Mouse (Mus musculus) thymus, adult 2 months (tissue): ENCODE results near the gene Ezh2.

Experiments
- CTCF ChIP-seq: fragments of 200-500 bp; IDR thresholded peaks from 2 replicates; pipeline ENCODE4 v1.5.1; 2012; ENCODE audit warnings: mild to moderate bottlenecking, control low read depth, low read length, moderate library complexity, borderline replicate concordance; ENCODE audit not compliant: control insufficient read depth, poor library complexity, insufficient read depth; ENCODE audit errors: extremely low read depth
- POLR2A ChIP-seq: fragments of 200-500 bp; IDR thresholded peaks from 2 replicates; pipeline ENCODE4 v1.6.1; 2012; ENCODE audit warnings: mild to moderate bottlenecking, low read length, control low read depth, moderate library complexity; ENCODE audit not compliant: control insufficient read depth, poor library complexity, insufficient read depth; ENCODE audit errors: extremely low read depth

DNA sequence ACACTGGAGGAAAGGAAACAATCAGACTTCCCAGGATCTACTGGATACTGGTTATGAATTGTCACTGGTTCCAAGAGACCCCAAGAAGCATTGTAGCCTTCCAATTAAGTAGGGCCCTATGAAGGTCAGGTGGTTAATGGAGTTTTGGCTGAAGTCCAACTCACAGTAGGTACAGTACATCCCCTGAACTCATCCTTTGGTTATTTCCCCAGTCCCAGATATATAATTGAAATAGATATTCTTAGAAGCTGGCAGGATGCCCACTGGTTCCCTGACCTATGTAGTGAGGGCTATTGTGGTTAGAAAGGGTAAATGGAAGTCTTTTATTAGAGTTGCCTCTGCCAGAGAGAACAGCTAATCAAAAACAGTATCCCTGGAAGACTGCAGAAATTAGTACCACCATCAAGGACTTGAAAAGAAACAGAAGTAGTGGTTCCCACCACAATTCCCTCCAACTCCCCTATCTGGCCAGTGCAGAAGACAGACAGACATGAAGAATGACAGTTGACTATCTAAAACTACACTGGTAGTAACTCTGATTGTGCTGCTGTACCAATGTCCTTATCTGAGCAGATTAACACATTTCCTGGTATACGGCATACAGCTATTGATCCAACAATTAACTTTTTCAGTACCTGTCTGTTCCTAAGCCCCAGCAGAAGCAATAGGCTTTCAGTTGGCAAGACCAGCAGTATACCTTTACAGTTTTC lies 29.7 kb downstream of the Ezh2 start:
- TF ChIP-seq POLR2A (no peak), CTCF (no peak)
